Mouse (Mus musculus) hindlimb bud, embryonic 11.5 days (tissue): ENCODE results near the gene Elf1.

ENCODE experiments used
- DNase-seq: peaks from one replicate; pipeline ENCODE4 v3.0.0-alpha.2; 2012; ENCODE audit warnings: low read depth, low spot score; ENCODE audit errors: extremely low spot score

Gene Elf1

GRCm38 (mm10) chr14:79564784-79565183 lies 83.8 kb downstream of the Elf1 start:
- no peak for DNase-seq

GRCm38 (mm10) chr14:79573482-79574191 lies 92.6 kb downstream of the Elf1 start:
- no peak for DNase-seq

- no peak for DNase-seq
Measured at GRCm38 (mm10) chr14:79574361-79574760, 93.4 kb downstream of the Elf1 start.

- no peak for DNase-seq
Measured at GRCm38 (mm10) chr14:79583526-79584245, 102.7 kb downstream of the Elf1 start.

GRCm38 (mm10) chr14:79586499-79587138 lies 105.6 kb downstream of the Elf1 start:
- DNase-seq: no peak

GRCm38 (mm10) chr14:79587139-79587851 lies 106.3 kb downstream of the Elf1 start, which contains the start of gene Sugt1:
Gene Sugt1 (plus strand): TSS chr14:79587691.
- peak; percentile 83 for DNase-seq

- no peak for DNase-seq
Measured at GRCm38 (mm10) chr14:79587852-79588229, 106.8 kb downstream of the Elf1 start.

GRCm38 (mm10) chr14:79588534-79588951 lies 107.5 kb downstream of the Elf1 start:
- no peak for DNase-seq

- no peak for DNase-seq
Measured at GRCm38 (mm10) chr14:79589401-79589800, 108.4 kb downstream of the Elf1 start.

GRCm38 (mm10) chr14:79590916-79591315 lies 109.9 kb downstream of the Elf1 start:
- DNase-seq: no peak

GRCm38 (mm10) chr14:79591611-79592010 lies 110.6 kb downstream of the Elf1 start:
- DNase-seq: no peak

- DNase-seq: no peak
Measured at GRCm38 (mm10) chr14:79594069-79594468, 113.1 kb downstream of the Elf1 start.

GRCm38 (mm10) chr14:79596602-79597001 lies 115.6 kb downstream of the Elf1 start:
- DNase-seq: no peak

GRCm38 (mm10) chr14:79605881-79606280 lies 124.9 kb downstream of the Elf1 start:
- no peak for DNase-seq

GRCm38 (mm10) chr14:79606392-79606791 lies 125.4 kb downstream of the Elf1 start:
- DNase-seq: no peak

GRCm38 (mm10) chr14:79606867-79607266 lies 125.9 kb downstream of the Elf1 start:
- DNase-seq: no peak

GRCm38 (mm10) chr14:79607352-79607751 lies 126.4 kb downstream of the Elf1 start:
- no peak for DNase-seq

- no peak for DNase-seq
Measured at GRCm38 (mm10) chr14:79608286-79608685, 127.3 kb downstream of the Elf1 start.

GRCm38 (mm10) chr14:79617121-79617828 lies 136.3 kb downstream of the Elf1 start:
- DNase-seq: no peak

- no peak for DNase-seq
Measured at GRCm38 (mm10) chr14:79619802-79620201, 138.8 kb downstream of the Elf1 start.

- DNase-seq: no peak
Measured at GRCm38 (mm10) chr14:79621143-79621542, 140.1 kb downstream of the Elf1 start.
